Mouse (Mus musculus): ENCODE data around the gene Pex5. TPM values are rescaled to one million over a fixed set of nuclear protein-coding genes. Genes with fewer than 3 reads are reported as not detected.

Pex5 gene
- polyA plus RNA-seq, 1 experiment from 2014 or later, result 32.3 TPM

GRCm38 (mm10) chr6:124448959-124449667 is 34.2 kb upstream of the Pex5 start:
- 93% methylated on average over 16 of the region's 16 CpGs for WGBS
- H3K27me3 ChIP-seq (ENCODE audit: control insufficient read depth, insufficient read depth, low read length), result no peaks in the 10 kb centered on the region

GRCm38 (mm10) chr6:124448186-124448852 is 33.5 kb upstream of the Pex5 start:
- Histone ChIP-seq H3K9ac (replicated peaks; ENCODE audit: low read depth, low read length) (no peak overlapping the region), H3K9me3 (ENCODE audit: control insufficient read depth, low read depth, low read length) (no peaks in the 10 kb centered on the region), H3K36me3 (ENCODE audit: control insufficient read depth, insufficient read depth, low read length) (no peaks in the 10 kb centered on the region), H3K27ac (ENCODE audit: low read length) (no peak overlapping the region), H3K27me3 (ENCODE audit: control insufficient read depth, insufficient read depth, low read length) (no peaks in the 10 kb centered on the region), H3K4me1 (ENCODE audit: control insufficient read depth, insufficient read depth, low read length) (no peaks in the 10 kb centered on the region), H3K4me2 (replicated peaks; ENCODE audit: low read depth, low read length) (no peak overlapping the region), H3K4me3 (ENCODE audit: low read depth, low read length) (no peak overlapping the region)
- ATAC-seq (ENCODE audit: insufficient number of reproducible peaks, insufficient read depth, low FRiP score, low read depth), result no peak
- WGBS, result 74% methylated on average over 10 of the region's 10 CpGs

More at GRCm38 (mm10) chr6:124448959-124449667, 34.2 kb upstream of the Pex5 start:
- no peak for ATAC-seq (ENCODE audit: insufficient number of reproducible peaks, insufficient read depth, low FRiP score, low read depth)
- Histone ChIP-seq H3K4me1 (ENCODE audit: control insufficient read depth, insufficient read depth, low read length) (no peaks in the 10 kb centered on the region), H3K36me3 (ENCODE audit: control insufficient read depth, insufficient read depth, low read length) (no peaks in the 10 kb centered on the region), H3K9me3 (ENCODE audit: control insufficient read depth, low read depth, low read length) (no peaks in the 10 kb centered on the region), H3K4me3 (ENCODE audit: low read depth, low read length) (no peak overlapping the region), H3K4me2 (replicated peaks; ENCODE audit: low read depth, low read length) (no peak overlapping the region), H3K27ac (ENCODE audit: low read length) (no peak overlapping the region), H3K9ac (replicated peaks; ENCODE audit: low read depth, low read length) (no peak overlapping the region)

GRCm38 (mm10) chr6:124447356-124447755 is 32.5 kb upstream of the Pex5 start:
- WGBS, result 71% methylated on average over 2 of the region's 2 CpGs
- Histone ChIP-seq H3K4me3 (ENCODE audit: low read depth, low read length) (no peak overlapping the region), H3K4me2 (replicated peaks; ENCODE audit: low read depth, low read length) (no peak overlapping the region), H3K27ac (ENCODE audit: low read length) (no peak overlapping the region), H3K36me3 (ENCODE audit: control insufficient read depth, insufficient read depth, low read length) (no peaks in the 10 kb centered on the region), H3K9me3 (ENCODE audit: control insufficient read depth, low read depth, low read length) (no peaks in the 10 kb centered on the region), H3K9ac (replicated peaks; ENCODE audit: low read depth, low read length) (no peak overlapping the region), H3K4me1 (ENCODE audit: control insufficient read depth, insufficient read depth, low read length) (no peaks in the 10 kb centered on the region), H3K27me3 (ENCODE audit: control insufficient read depth, insufficient read depth, low read length) (no peaks in the 10 kb centered on the region)
- no peak for ATAC-seq (ENCODE audit: insufficient number of reproducible peaks, insufficient read depth, low FRiP score, low read depth)

GRCm38 (mm10) chr6:124446459-124446858 is 31.6 kb upstream of the Pex5 start:
- H3K9ac ChIP-seq (replicated peaks; ENCODE audit: low read depth, low read length), result no peak overlapping the region
- 95% methylated on average over 9 of the region's 9 CpGs for WGBS
- H3K9me3 ChIP-seq (ENCODE audit: control insufficient read depth, low read depth, low read length), result no peaks in the 10 kb centered on the region
- no peak overlapping the region for H3K4me2 ChIP-seq (replicated peaks; ENCODE audit: low read depth, low read length)
- no peak for ATAC-seq (ENCODE audit: insufficient number of reproducible peaks, insufficient read depth, low FRiP score, low read depth)
- H3K4me1 ChIP-seq (ENCODE audit: control insufficient read depth, insufficient read depth, low read length), result no peaks in the 10 kb centered on the region
- no peaks in the 10 kb centered on the region for H3K27me3 ChIP-seq (ENCODE audit: control insufficient read depth, insufficient read depth, low read length)
- H3K4me3 ChIP-seq (ENCODE audit: low read depth, low read length), result no peak overlapping the region
- H3K27ac ChIP-seq (ENCODE audit: low read length), result no peak overlapping the region
- no peaks in the 10 kb centered on the region for H3K36me3 ChIP-seq (ENCODE audit: control insufficient read depth, insufficient read depth, low read length)

GRCm38 (mm10) chr6:124446024-124446423 is 31.2 kb upstream of the Pex5 start:
- Histone ChIP-seq H3K4me3 (ENCODE audit: low read depth, low read length) (no peak overlapping the region), H3K36me3 (ENCODE audit: control insufficient read depth, insufficient read depth, low read length) (no peaks in the 10 kb centered on the region), H3K4me2 (replicated peaks; ENCODE audit: low read depth, low read length) (no peak overlapping the region), H3K4me1 (ENCODE audit: control insufficient read depth, insufficient read depth, low read length) (no peaks in the 10 kb centered on the region), H3K27me3 (ENCODE audit: control insufficient read depth, insufficient read depth, low read length) (no peaks in the 10 kb centered on the region), H3K9ac (replicated peaks; ENCODE audit: low read depth, low read length) (no peak overlapping the region), H3K9me3 (ENCODE audit: control insufficient read depth, low read depth, low read length) (no peaks in the 10 kb centered on the region), H3K27ac (ENCODE audit: low read length) (no peak overlapping the region)
- no peak for ATAC-seq (ENCODE audit: insufficient number of reproducible peaks, insufficient read depth, low FRiP score, low read depth)
- WGBS, result 90% methylated on average over 2 of the region's 2 CpGs

- Histone ChIP-seq H3K4me2 (replicated peaks; ENCODE audit: low read depth, low read length) (no peak overlapping the region), H3K4me3 (ENCODE audit: low read depth, low read length) (no peak overlapping the region), H3K27ac (ENCODE audit: low read length) (no peak overlapping the region), H3K36me3 (ENCODE audit: control insufficient read depth, insufficient read depth, low read length) (no peaks in the 10 kb centered on the region), H3K9me3 (ENCODE audit: control insufficient read depth, low read depth, low read length) (no peaks in the 10 kb centered on the region), H3K4me1 (ENCODE audit: control insufficient read depth, insufficient read depth, low read length) (no peaks in the 10 kb centered on the region), H3K27me3 (ENCODE audit: control insufficient read depth, insufficient read depth, low read length) (no peaks in the 10 kb centered on the region), H3K9ac (replicated peaks; ENCODE audit: low read depth, low read length) (no peak overlapping the region)
- whole genome bisulfite sequencing, result 78% methylated on average over 2 of the region's 2 CpGs
- ATAC-seq (ENCODE audit: insufficient number of reproducible peaks, insufficient read depth, low FRiP score, low read depth), result no peak
These were observed 28.5 kb upstream of the Pex5 start for GRCm38 (mm10) chr6:124443338-124443737.

- no peak overlapping the region for H3K27ac ChIP-seq (ENCODE audit: low read length)
- no peaks in the 10 kb centered on the region for H3K4me1 ChIP-seq (ENCODE audit: control insufficient read depth, insufficient read depth, low read length)
- WGBS, result 81% methylated on average over 7 of the region's 7 CpGs
- H3K4me2 ChIP-seq (replicated peaks; ENCODE audit: low read depth, low read length), result no peak overlapping the region
- no peak overlapping the region for H3K9ac ChIP-seq (replicated peaks; ENCODE audit: low read depth, low read length)
- no peak for ATAC-seq (ENCODE audit: insufficient number of reproducible peaks, insufficient read depth, low FRiP score, low read depth)
- H3K36me3 ChIP-seq (ENCODE audit: control insufficient read depth, insufficient read depth, low read length), result no peaks in the 10 kb centered on the region
- no peaks in the 10 kb centered on the region for H3K27me3 ChIP-seq (ENCODE audit: control insufficient read depth, insufficient read depth, low read length)
- no peaks in the 10 kb centered on the region for H3K9me3 ChIP-seq (ENCODE audit: control insufficient read depth, low read depth, low read length)
- H3K4me3 ChIP-seq (ENCODE audit: low read depth, low read length), result no peak overlapping the region
These were observed 21.4 kb upstream of the Pex5 start for GRCm38 (mm10) chr6:124436245-124436644.

GRCm38 (mm10) chr6:124435173-124435572 is 20.3 kb upstream of the Pex5 start:
- Histone ChIP-seq H3K4me3 (ENCODE audit: low read depth, low read length) (no peak overlapping the region), H3K27me3 (ENCODE audit: control insufficient read depth, insufficient read depth, low read length) (no peaks in the 10 kb centered on the region), H3K4me2 (replicated peaks; ENCODE audit: low read depth, low read length) (no peak overlapping the region), H3K36me3 (ENCODE audit: control insufficient read depth, insufficient read depth, low read length) (no peaks in the 10 kb centered on the region), H3K27ac (ENCODE audit: low read length) (no peak overlapping the region), H3K9ac (replicated peaks; ENCODE audit: low read depth, low read length) (no peak overlapping the region), H3K9me3 (ENCODE audit: control insufficient read depth, low read depth, low read length) (no peaks in the 10 kb centered on the region), H3K4me1 (ENCODE audit: control insufficient read depth, insufficient read depth, low read length) (0 out of 2 replicates have a peak, but pooled peaks cover 5% of the 10 kb centered on the region)
- ATAC-seq (ENCODE audit: insufficient number of reproducible peaks, insufficient read depth, low FRiP score, low read depth), result no peak
- 68% methylated on average over 5 of the region's 5 CpGs for WGBS

All from stomach, embryonic 14.5 days (tissue).